Mouse (Mus musculus) cerebellum, adult 8-10 months (tissue): ENCODE data around the gene Csad.

ENCODE experiments used
- DNase-seq: peaks from one replicate; pipeline ENCODE4 v3.0.0; 2022

The Csad gene

GRCm38 (mm10) chr15:102204674-102205505 lies at the start of gene Csad:
TSS of gene Csad (minus strand) at chr15:102204724.
- DNase-seq = no peak

- no peak for DNase-seq
These were observed 46.0 kb upstream of the Csad start for GRCm38 (mm10) chr15:102250521-102250920.

- no peak for DNase-seq
These were observed 45.4 kb upstream of the Csad start for GRCm38 (mm10) chr15:102249967-102250366.

GRCm38 (mm10) chr15:102249251-102249691 lies 44.7 kb upstream of the Csad start:
- DNase-seq = no peak

- no peak for DNase-seq
These were observed 44.3 kb upstream of the Csad start for GRCm38 (mm10) chr15:102248812-102249191.

- DNase-seq = no peak
These were observed 43.7 kb upstream of the Csad start for GRCm38 (mm10) chr15:102248131-102248811.

GRCm38 (mm10) chr15:102247252-102248130 lies 43.0 kb upstream of the Csad start:
- DNase-seq = peak; percentile 52

DNA sequence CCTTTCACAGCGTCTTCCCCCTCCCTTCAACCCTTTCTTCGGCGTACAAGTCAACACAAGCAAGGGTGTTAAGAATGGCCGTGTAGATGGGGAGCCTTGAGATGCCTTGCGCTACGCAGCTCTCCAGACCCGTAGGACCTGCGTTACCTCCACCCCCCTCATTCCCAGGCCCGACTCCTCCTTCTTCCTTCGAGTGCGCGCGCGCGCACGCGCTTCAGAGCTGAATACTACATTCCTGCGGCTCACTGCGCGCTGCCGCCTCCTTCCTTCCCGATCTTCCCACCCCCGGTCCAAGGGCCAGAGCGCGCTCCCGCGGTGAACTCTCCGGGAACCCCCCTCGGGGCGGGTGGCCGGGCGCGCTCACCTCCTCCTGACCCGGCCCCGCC lies 42.3 kb upstream of the Csad start:
- DNase-seq = peak; percentile 89

DNA sequence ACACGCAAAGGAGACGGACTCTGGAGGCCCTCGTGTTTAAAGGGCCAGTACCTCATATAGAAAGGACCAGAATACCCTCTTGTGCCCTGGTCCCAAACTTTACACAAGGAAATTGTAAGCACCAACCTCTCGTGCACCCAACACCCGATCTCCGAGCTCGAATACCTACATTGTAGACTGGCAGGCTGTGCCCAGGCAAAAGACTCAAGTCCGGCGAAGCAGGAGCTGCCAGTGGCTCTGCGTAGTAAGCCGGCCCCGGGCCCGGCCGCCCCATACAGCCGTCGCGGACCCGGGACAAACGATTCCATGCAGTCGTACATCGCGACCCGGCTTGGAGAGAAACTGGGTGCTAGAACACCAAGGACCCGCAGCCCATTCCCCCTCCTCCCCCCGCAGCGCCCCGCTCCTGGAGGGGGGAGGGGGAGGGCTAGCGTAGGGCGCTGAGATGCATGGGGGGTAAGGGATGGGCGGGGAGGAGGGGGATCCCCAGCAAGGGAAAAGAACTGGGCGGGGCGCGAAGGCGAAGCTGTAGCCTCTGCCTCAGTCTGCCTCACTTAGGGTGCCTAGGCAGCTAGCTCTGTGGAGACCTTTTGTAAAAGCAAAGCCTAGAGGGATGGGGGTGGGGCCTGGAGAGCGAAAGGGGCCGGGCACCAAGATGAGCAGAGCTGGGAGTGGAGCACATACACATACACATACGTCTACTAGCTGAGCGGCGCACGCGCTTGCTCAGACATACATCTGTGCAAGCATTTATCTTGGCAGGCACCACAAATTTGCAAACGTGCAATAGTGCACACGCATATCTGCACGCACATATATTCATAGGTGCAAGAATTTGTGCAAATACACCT lies 41.6 kb upstream of the Csad start:
- DNase-seq = peak; percentile 70

GRCm38 (mm10) chr15:102245461-102245881 lies 40.9 kb upstream of the Csad start:
- DNase-seq = no peak

- no peak for DNase-seq
These were observed 40.0 kb upstream of the Csad start for GRCm38 (mm10) chr15:102244306-102245191.

DNA sequence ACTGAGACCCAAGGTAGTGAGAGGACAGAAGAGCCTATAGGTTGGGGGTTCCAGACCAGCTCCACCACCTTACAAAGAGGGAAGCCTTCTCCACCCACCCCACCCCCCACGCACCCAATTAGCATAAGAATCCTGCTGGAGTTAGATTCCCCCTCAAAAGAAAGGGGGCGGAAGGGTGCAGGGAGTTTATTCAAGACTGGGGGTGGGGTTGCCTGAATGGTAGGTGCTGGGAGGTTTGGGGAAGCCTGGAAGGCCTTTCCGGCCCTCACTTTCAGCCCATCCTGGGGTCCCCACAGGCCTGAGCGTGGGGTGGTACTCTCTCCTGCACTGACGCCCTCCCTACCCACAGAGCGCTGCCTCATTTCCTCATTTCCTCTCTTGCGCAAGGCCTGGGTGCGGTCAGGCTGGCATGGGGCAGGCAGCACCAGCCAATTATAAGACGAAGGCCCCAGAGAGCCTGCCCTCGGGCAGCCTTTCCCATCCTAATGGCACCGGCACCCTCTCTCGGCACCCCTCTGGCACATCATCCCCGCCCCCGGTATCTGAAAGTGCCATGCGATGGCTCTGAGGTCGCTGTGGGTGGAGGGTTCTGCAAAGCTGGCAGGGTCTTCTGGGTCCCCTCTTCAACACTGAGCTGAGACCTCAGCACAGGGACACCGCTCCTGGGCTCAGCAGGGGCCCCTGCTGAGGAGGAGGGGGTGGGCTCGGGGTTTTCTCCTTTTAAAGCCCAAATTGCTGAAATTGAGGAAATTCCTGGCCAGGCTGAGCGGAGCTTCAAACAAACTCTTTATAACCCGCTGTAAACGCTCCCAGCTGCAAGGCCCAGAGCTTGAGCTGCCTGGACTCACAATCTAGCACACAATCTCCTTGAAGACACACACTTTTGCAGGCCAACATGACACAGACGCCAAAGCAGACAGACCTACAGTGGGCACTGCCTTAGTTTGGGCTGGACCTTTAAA lies 39.0 kb upstream of the Csad start:
- DNase-seq = no peak

GRCm38 (mm10) chr15:102242404-102243228 lies 38.1 kb upstream of the Csad start:
- no peak for DNase-seq

GRCm38 (mm10) chr15:102240607-102241006 lies 36.1 kb upstream of the Csad start:
- no peak for DNase-seq

GRCm38 (mm10) chr15:102239851-102240250 lies 35.3 kb upstream of the Csad start:
- no peak for DNase-seq

DNA sequence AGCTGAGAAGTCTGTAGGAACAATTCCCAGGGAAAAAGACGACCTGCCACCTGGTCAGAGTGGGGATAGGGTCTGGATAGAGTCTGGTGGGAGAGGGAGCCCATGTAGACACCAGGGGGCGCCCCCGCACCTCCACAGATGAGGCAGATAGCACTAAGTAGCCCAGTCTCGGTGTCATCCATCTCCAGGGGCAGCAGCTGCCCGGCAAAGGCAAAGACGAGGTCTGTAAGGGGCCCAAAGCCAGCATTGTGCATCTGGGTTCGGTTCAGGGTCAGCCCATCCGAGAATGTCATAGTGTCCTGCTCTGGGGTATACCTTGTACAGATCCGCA lies 34.7 kb upstream of the Csad start:
- DNase-seq = peak; percentile 76

DNA sequence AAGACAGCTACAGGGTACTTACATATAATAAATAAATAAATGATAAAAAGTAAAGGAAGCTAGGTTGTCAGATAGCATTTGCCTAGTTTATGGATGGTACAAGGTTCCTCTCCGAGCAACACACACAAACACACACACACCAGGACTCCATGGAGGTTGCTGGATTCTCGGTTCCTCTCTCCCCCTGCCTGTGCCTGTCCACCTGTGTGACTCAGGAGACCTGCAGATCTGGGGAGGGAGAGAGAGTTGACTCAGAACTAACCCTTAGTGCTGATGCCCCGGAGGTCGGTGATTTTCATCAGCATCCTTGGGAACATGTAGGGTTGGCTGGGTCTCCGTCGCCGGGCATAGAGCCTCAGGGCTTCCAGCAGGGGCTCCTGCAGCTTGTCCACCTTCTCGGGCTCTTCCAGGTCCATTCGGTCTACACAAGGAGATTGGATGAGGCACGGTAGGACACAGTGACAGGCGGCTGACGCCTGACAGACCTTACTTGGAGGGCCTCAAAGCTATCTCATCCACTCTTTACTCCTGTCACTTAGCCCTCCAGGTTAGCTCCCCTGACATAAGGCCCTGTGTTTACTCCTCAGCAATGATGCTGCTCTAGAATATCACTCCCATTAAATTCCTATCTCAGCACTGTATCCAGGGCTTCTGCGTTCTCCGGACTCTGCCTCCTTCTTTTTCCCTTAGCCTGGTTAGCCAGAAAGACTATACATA lies 34.2 kb upstream of the Csad start:
- no peak for DNase-seq

DNA sequence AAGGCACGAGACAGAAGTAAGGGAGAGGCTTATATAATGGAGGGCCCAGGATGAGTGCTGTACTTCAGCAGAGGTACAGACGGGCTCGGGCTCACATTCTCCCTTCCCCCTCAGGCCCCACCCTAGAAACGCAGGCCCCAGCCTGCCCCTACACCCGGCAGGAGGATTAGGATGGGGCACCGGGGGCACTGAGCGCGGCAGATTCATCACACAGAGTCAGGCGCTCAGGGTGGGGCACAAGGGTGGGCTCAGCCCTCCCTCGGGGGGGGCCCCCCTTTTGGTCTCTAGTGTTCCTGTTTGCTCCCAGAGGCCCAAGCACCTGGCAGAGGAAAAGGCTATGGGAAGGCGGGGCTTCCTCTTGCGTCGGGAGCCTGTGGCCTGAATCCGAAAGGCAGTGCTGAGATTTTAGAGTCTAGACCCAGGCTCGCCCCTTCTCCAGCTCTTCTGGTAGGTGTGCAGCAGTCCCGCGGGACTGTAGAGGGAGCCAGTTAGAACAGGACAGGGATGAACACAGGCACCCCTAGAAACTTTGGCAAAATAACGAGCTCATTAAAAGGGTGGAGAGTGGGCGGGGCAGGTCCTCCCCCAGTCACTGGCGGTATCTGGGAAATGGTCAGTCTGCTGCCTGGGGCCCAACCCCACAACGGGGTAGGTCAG lies 31.0 kb upstream of the Csad start:
- DNase-seq = no peak
